Mouse (Mus musculus) midbrain, embryonic 15.5 days (tissue): ENCODE data around the gene Pde4b. TPM values are rescaled to one million over a fixed set of nuclear protein-coding genes. Genes with fewer than 3 reads are reported as not detected.

Experiments used
- ATAC-seq: fragments of 200-750 bp; cut with Nextera tagmentation; replicated peaks from 2 replicates; pipeline ENCODE4 v1.8.0; 2017; ENCODE audit warnings: moderate TSS enrichment
- H3K27ac ChIP-seq: fragments of 300-500 bp; sonication (generic); 2 replicates; pipeline ENCODE4 v1.5.1; 2015; ENCODE audit warnings: mild to moderate bottlenecking, inconsistent platforms
- H3K27me3 ChIP-seq: fragments of 300-500 bp; sonication (generic); replicated peaks from 2 replicates; pipeline ENCODE4 v1.6.1; 2015; ENCODE audit warnings: inconsistent platforms
- H3K36me3 ChIP-seq: fragments of 300-500 bp; sonication (generic); replicated peaks from 2 replicates; pipeline ENCODE4 v1.6.1; 2015; ENCODE audit warnings: inconsistent platforms
- H3K4me1 ChIP-seq: fragments of 300-500 bp; sonication (generic); 2 replicates; pipeline ENCODE4 v1.6.1; 2015; ENCODE audit warnings: inconsistent platforms
- H3K4me2 ChIP-seq: fragments of 300-500 bp; sonication (generic); 2 replicates; pipeline ENCODE4 v1.6.1; 2015; ENCODE audit warnings: inconsistent platforms, mild to moderate bottlenecking, moderate library complexity
- H3K4me3 ChIP-seq: fragments of 300-500 bp; sonication (generic); 2 replicates; pipeline ENCODE4 v1.5.1; 2015; ENCODE audit warnings: mild to moderate bottlenecking, inconsistent platforms
- H3K9ac ChIP-seq: fragments of 300-500 bp; sonication (generic); 2 replicates; pipeline ENCODE4 v1.6.1; 2015; ENCODE audit warnings: mild to moderate bottlenecking, inconsistent platforms
- H3K9me3 ChIP-seq: fragments of 300-500 bp; sonication (generic); 2 replicates; pipeline ENCODE4 v1.6.1; 2016; ENCODE audit warnings: inconsistent platforms
- WGBS: fragments of 180-500 bp; shearing (Covaris S2); methylation state at CpG from one replicate; pipeline ENCODE4 v1.1.7; 2015; ENCODE audit warnings: mixed read lengths; 5-methylcytosine and 5-hydroxymethylcytosine counted together
- polyA plus RNA-seq: library from polyadenylated mRNA; unstranded; fragments of >200 nt; fragmentation: Nextera tagmentation; extraction: Ambion mirVana; gene quantifications from 2 replicates; pipeline ENCODE4 v1.2.1, GENCODE M21; 2015

Gene Pde4b
- polyA plus RNA-seq, 1 experiment from 2014 or later: 54.9 TPM

- H3K4me3 ChIP-seq: no peak overlapping the region
- 81% methylated on average over 4 of the region's 4 CpGs for WGBS
- ATAC-seq: no peak
- no peak overlapping the region for H3K9ac ChIP-seq
- H3K4me2 ChIP-seq: no peak overlapping the region
- no peaks in the 10 kb centered on the region for H3K9me3 ChIP-seq
- no peaks in the 10 kb centered on the region for H3K4me1 ChIP-seq
- no peak overlapping the region for H3K27ac ChIP-seq
- no peaks in the 10 kb centered on the region for H3K27me3 ChIP-seq
- peaks cover 17% of the 10 kb centered on the region for H3K36me3 ChIP-seq
Measured at GRCm38 (mm10) chr4:102605722-102606341, 518.5 kb downstream of the Pde4b start.

DNA sequence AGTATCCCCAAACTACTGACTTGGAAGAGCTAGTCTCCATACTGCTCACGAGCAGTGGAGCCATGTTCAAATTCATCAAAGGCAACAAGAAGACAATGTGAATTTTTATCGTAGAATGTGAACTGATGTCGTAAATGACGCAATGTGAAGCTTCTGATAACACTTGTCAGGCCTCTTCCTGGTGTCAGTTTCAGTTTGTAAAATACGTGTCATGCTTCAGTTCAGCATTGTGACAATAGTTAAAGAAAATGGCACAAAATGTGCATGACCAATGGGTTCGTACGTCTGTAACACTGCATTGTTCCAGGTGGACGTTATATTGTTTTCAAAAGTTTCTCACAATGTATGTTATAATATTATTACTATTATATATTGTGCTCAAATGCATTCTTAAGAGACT is 519.5 kb downstream of the Pde4b start:
- Histone ChIP-seq H3K27me3 (no peaks in the 10 kb centered on the region), H3K4me2 (no peak overlapping the region), H3K4me1 (no peaks in the 10 kb centered on the region), H3K9me3 (no peaks in the 10 kb centered on the region), H3K27ac (no peak overlapping the region), H3K36me3 (peaks cover 13% of the 10 kb centered on the region), H3K4me3 (no peak overlapping the region), H3K9ac (no peak overlapping the region)
- 86% methylated on average over 8 of the region's 8 CpGs for WGBS
- no peak for ATAC-seq

DNA sequence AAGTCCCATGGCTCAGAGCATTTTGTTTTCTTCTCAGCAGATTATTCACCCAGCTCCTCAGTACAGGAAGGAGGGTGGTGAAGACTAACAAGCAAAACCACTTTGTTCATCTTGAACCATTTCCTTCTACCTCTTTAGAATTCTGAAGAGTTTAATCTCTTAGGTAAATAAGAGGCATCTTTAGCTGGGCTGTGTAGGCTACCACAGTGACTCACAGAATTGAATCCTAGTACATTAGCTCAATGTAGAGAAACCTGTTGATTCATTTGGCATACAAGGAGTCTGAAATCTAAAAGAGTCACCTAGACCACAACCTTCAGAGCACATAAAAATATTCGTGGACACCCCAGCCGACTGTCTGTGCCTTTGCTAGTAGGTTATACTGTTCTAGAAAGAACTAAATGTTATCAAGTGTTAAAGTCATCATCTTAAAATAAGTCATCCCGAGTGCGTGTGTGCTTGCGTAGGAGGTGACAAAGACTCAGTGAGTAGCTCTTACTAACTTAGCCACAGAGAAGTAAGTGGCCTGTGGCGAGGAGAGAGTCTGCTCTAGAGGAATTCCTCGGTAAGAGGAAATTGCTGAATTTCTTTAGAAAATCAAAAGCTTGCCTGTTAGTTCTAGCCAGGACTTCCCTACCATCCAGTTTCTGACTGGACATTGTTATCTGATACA is 520.5 kb downstream of the Pde4b start:
- no peak overlapping the region for H3K9ac ChIP-seq
- H3K9me3 ChIP-seq: no peaks in the 10 kb centered on the region
- no peak overlapping the region for H3K4me2 ChIP-seq
- H3K36me3 ChIP-seq: peaks cover 13% of the 10 kb centered on the region
- WGBS: 91% methylated on average over 7 of the region's 7 CpGs
- no peaks in the 10 kb centered on the region for H3K27me3 ChIP-seq
- H3K4me3 ChIP-seq: no peak overlapping the region
- no peak overlapping the region for H3K27ac ChIP-seq
- no peak for ATAC-seq
- no peaks in the 10 kb centered on the region for H3K4me1 ChIP-seq

GRCm38 (mm10) chr4:102612596-102612995 is 525.3 kb downstream of the Pde4b start:
- H3K9ac ChIP-seq: no peak overlapping the region
- H3K27me3 ChIP-seq: no peaks in the 10 kb centered on the region
- H3K4me2 ChIP-seq: no peak overlapping the region
- H3K4me1 ChIP-seq: no peaks in the 10 kb centered on the region
- ATAC-seq: no peak
- 92% methylated on average over 4 of the region's 4 CpGs for WGBS
- no peaks in the 10 kb centered on the region for H3K9me3 ChIP-seq
- no peak overlapping the region for H3K4me3 ChIP-seq
- H3K27ac ChIP-seq: no peak overlapping the region
- no peaks in the 10 kb centered on the region for H3K36me3 ChIP-seq

DNA sequence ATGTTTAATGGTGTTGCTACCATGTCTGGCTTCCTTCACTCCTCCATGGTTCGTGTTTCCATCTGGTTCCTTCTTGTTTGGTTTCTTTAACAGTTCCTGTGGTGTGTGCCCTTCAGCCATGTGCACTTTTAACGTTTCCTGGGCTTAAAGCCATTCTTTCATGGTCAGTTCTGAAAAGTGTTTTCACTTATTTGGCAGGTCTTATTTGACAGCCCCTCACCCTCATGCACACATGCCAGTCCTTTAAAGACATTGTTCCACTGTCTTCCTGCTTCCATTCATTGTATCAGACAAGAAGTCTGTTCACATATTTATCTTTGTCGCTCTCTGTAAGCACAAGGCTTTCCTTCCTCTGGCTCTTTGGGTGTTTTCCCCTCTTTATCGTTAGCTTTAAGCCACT is 530.4 kb downstream of the Pde4b start:
- no peaks in the 10 kb centered on the region for H3K27me3 ChIP-seq
- H3K9me3 ChIP-seq: no peaks in the 10 kb centered on the region
- 63% methylated on average over 4 of the region's 4 CpGs for WGBS
- H3K4me2 ChIP-seq: no peak overlapping the region
- no peak overlapping the region for H3K27ac ChIP-seq
- 0 out of 2 replicates have a peak, but pooled peaks cover 2% of the 10 kb centered on the region for H3K4me1 ChIP-seq
- H3K4me3 ChIP-seq: no peak overlapping the region
- H3K9ac ChIP-seq: no peak overlapping the region
- H3K36me3 ChIP-seq: no peaks in the 10 kb centered on the region
- ATAC-seq: no peak

DNA sequence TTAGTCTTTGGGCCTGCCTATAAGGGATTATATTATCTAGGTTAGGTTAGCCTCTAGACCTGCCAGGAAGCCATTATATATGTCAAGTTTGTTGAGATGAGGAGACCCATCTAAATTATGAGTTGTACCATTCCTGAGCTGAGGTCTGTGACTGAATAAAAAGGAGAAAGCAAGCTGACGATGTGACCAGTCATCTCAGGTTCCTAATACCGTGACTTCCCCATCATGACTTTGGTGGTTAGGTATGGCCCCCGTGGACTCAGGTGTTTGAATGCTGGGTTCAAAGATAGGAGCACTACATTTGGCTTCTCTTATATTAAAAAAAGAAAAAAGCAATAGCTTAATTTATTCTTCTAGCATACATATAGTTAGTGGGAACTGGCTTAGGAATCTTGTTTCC is 531.3 kb downstream of the Pde4b start:
- ATAC-seq: no peak
- Histone ChIP-seq H3K27ac (no peak overlapping the region), H3K4me3 (no peak overlapping the region), H3K4me2 (no peak overlapping the region), H3K9ac (no peak overlapping the region), H3K27me3 (no peaks in the 10 kb centered on the region), H3K9me3 (no peaks in the 10 kb centered on the region), H3K36me3 (no peaks in the 10 kb centered on the region), H3K4me1 (peaks cover 5% of the 10 kb centered on the region; the same call in 1 of the 2 replicates)
- WGBS: 94% methylated on average over 3 of the region's 3 CpGs

DNA sequence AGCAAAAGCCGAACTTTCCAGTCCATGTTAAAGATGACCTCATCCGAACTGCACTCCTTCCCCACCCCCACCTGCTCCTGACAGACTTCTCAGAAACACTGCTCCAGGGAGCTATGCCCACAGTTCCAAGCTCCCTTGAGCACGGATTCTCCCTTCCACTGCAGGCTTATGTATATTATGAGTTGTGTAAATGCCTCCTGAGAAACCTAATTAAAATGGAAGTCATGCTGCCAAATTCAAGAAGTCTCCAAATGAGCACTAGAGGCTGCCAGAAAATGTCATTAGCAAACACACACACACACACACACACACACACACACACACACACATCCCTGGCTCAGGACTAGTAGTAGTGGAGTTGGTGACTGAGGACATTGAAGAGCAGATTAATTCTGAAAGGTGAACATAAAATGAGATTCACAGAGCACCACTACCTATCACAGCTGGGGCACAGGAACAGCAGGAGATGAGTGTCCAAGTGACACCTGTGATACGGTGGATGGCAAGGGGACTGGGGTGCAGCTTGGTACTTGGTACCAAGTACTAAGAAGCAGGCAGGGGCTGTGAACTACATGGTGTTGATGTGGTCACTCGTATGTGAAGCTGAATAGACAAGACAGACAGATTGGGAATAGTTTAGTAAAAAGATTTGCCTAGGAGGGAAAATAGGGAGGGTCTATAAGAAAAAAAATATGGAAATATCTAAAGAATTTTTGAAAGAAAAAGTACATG is 533.0 kb downstream of the Pde4b start:
- Histone ChIP-seq H3K27me3 (no peaks in the 10 kb centered on the region), H3K4me3 (no peak overlapping the region), H3K9me3 (no peaks in the 10 kb centered on the region), H3K9ac (no peak overlapping the region), H3K4me2 (no peak overlapping the region), H3K4me1 (peaks cover 5% of the 10 kb centered on the region; the same call in 1 of the 2 replicates), H3K36me3 (no peaks in the 10 kb centered on the region), H3K27ac (no peak overlapping the region)
- WGBS: 60% methylated on average over 5 of the region's 5 CpGs
- ATAC-seq: peak; percentile 62; the same call in 1 of the 2 replicates

DNA sequence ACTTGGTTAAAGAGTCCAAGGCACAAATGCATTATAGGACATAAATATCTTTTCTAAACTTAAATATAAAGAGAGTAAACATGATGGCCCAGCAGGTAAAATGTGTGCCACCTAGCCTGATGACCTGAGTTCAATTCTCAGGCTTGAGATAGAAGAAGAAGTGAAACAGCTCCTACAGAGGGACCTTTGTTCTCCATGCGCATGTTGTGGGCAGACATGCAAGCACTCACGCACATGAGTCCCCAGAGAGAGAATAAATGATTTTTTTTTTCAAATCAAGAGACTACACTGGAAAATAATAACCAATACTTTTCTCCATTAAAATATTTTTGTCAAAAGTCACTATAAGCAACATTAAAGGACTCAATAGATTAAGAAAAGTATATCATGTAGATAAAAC is 533.8 kb downstream of the Pde4b start:
- Histone ChIP-seq H3K4me3 (no peak overlapping the region), H3K36me3 (no peaks in the 10 kb centered on the region), H3K27me3 (no peaks in the 10 kb centered on the region), H3K4me1 (peaks cover 5% of the 10 kb centered on the region; the same call in 1 of the 2 replicates), H3K4me2 (no peak overlapping the region), H3K9ac (no peak overlapping the region), H3K27ac (no peak overlapping the region), H3K9me3 (no peaks in the 10 kb centered on the region)
- 77% methylated on average over 2 of the region's 2 CpGs for WGBS
- no peak for ATAC-seq

DNA sequence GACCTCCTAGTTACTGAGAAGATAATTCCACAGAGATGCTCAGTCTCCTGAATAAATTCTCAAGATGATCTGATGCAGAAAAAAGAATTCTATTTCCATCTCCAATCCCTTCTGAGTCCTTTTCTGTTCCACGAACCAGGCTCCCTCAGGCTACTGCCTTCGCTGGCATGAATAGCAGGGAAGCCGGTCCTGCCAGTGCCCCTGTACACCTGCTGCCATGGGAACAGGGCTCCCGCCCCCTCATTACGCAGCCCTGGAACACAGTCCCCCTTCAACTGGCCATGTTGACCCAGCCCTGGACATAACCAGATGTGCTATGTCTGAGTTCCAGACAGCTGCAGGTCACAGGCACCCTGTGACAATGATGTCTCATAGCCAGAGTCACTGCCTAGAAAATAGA is 535.6 kb downstream of the Pde4b start:
- H3K27ac ChIP-seq: no peak overlapping the region
- no peaks in the 10 kb centered on the region for H3K36me3 ChIP-seq
- no peaks in the 10 kb centered on the region for H3K27me3 ChIP-seq
- H3K4me1 ChIP-seq: peaks cover 5% of the 10 kb centered on the region; the same call in 1 of the 2 replicates
- H3K9ac ChIP-seq: no peak overlapping the region
- no peak overlapping the region for H3K4me3 ChIP-seq
- no peak overlapping the region for H3K4me2 ChIP-seq
- no peak for ATAC-seq
- no peaks in the 10 kb centered on the region for H3K9me3 ChIP-seq
- 56% methylated on average over 5 of the region's 5 CpGs for WGBS

GRCm38 (mm10) chr4:102623789-102624611 is 536.7 kb downstream of the Pde4b start:
- Histone ChIP-seq H3K4me3 (no peak overlapping the region), H3K27ac (no peak overlapping the region), H3K9me3 (no peaks in the 10 kb centered on the region), H3K4me1 (peaks cover 7% of the 10 kb centered on the region; the same call in 1 of the 2 replicates), H3K9ac (no peak overlapping the region), H3K4me2 (no peak overlapping the region), H3K36me3 (no peaks in the 10 kb centered on the region), H3K27me3 (no peaks in the 10 kb centered on the region)
- 84% methylated on average over 4 of the region's 4 CpGs for WGBS
- no peak for ATAC-seq

DNA sequence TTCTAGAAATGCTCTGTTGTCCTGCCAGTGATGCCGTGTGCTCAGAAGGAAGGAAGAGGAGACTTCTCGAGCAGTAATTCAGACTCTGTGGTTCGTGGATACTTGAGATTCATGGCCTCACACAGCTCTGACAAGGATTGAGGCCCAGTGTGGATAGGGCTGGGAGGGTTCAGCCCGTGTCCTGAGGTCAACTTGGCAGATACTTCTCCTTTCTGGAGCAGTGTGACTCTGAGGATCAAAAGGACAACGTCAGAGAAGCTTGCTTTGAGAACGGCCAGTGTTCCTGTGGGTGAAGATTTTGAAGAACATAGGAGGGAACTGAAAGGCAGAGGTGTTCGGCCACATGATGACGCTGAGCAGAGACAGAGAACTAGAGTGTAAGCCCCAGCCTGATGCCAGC is 537.6 kb downstream of the Pde4b start:
- 84% methylated on average over 8 of the region's 8 CpGs for WGBS
- H3K4me2 ChIP-seq: no peak overlapping the region

DNA sequence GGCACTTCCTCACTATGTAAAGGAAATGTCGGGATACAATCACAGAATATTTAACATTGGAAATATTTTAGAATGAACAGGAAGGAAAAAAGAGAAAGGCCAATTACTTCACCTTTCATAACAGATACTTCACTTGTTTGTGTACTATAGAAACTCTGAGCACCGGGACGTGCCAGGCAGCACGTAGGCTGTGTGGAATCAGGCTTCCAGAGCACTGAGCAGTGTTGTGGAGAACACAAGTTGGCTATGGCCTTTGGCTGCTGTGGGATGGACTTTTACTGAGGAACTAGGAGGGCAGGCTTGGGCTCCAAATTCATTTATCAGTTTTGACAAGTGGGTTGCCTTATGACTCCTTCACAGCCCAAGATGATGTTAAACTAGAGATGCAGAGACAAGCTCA is 540.5 kb downstream of the Pde4b start:
- ATAC-seq: no peak
- H3K36me3 ChIP-seq: no peaks in the 10 kb centered on the region
- no peak overlapping the region for H3K27ac ChIP-seq
- no peak overlapping the region for H3K4me2 ChIP-seq
- WGBS: 91% methylated on average over 4 of the region's 4 CpGs
- no peaks in the 10 kb centered on the region for H3K9me3 ChIP-seq
- H3K9ac ChIP-seq: no peak overlapping the region
- peaks cover 5% of the 10 kb centered on the region; the same call in 1 of the 2 replicates for H3K4me1 ChIP-seq
- no peaks in the 10 kb centered on the region for H3K27me3 ChIP-seq
- no peak overlapping the region for H3K4me3 ChIP-seq

More for the DNA sequence above, 537.6 kb downstream of the Pde4b start:
- ATAC-seq: no peak
- Histone ChIP-seq H3K4me1 (peaks cover 7% of the 10 kb centered on the region; the same call in 1 of the 2 replicates), H3K36me3 (no peaks in the 10 kb centered on the region), H3K9me3 (no peaks in the 10 kb centered on the region), H3K27me3 (no peaks in the 10 kb centered on the region), H3K27ac (no peak overlapping the region), H3K9ac (no peak overlapping the region), H3K4me3 (no peak overlapping the region)
